Mouse (Mus musculus) C2C12 (cell line): ENCODE results near the gene Gm10153. TPM values are rescaled to one million over a fixed set of nuclear protein-coding genes. Genes with fewer than 3 reads are reported as not detected.
"Not testable (repeated sequence)": the region's sequence is repeated elsewhere in the genome, so short reads cannot be mapped to it uniquely, and the experiment has no call there.

ENCODE experiments used
- H3K27me3 ChIP-seq: one replicate; pipeline ENCODE4 v1.6.1; 2011; ENCODE audit not compliant: control insufficient read depth, insufficient read depth, insufficient read length
- H3K36me3 ChIP-seq: one replicate; pipeline ENCODE4 v1.6.1; 2011; ENCODE audit not compliant: control insufficient read depth, insufficient read depth
- H3K4me3 ChIP-seq: one replicate; pipeline ENCODE4 v1.5.1; 2011; ENCODE audit warnings: mild to moderate bottlenecking, control low read depth; ENCODE audit not compliant: poor library complexity, insufficient read depth, severe bottlenecking
- H3K79me2 ChIP-seq: one replicate; pipeline ENCODE4 v1.6.1; 2011; ENCODE audit not compliant: control insufficient read depth, insufficient read depth
- H3K79me3 ChIP-seq: one replicate; pipeline ENCODE4 v1.6.1; 2011; ENCODE audit warnings: low read depth, control low read depth
- H3ac ChIP-seq: one replicate; pipeline ENCODE3; 2011; ENCODE audit warnings: low read depth; ENCODE audit not compliant: control insufficient read depth, insufficient read length
- CEBPB ChIP-seq: IDR thresholded peaks from one replicate; pipeline ENCODE4 v1.6.1; 2011; ENCODE audit warnings: low read depth, mild to moderate bottlenecking, control low read depth, moderate library complexity
- CTCF ChIP-seq: IDR thresholded peaks from one replicate; pipeline ENCODE4 v1.5.1; 2011; ENCODE audit not compliant: control insufficient read depth, insufficient read depth, insufficient read length
- FOSL1 ChIP-seq: IDR thresholded peaks from one replicate; pipeline ENCODE4 v1.8.0; 2011; ENCODE audit warnings: mild to moderate bottlenecking, low read length; ENCODE audit not compliant: poor library complexity, insufficient read depth, severe bottlenecking
- MAX ChIP-seq: IDR thresholded peaks from one replicate; pipeline ENCODE4 v1.6.1; 2011; ENCODE audit warnings: mild to moderate bottlenecking, control low read depth
- MYOD1 ChIP-seq: IDR thresholded peaks from one replicate; pipeline ENCODE4 v1.6.1; 2011; ENCODE audit warnings: low read depth; ENCODE audit not compliant: control insufficient read depth, insufficient read length
- MYOG ChIP-seq: IDR thresholded peaks from one replicate; pipeline ENCODE4 v1.6.1; 2011; ENCODE audit not compliant: control insufficient read depth, insufficient read length; ENCODE audit errors: extremely low read depth
- USF1 ChIP-seq: IDR thresholded peaks from one replicate; pipeline ENCODE4 v1.6.1; 2011; ENCODE audit warnings: low read depth, mild to moderate bottlenecking, control low read depth, moderate library complexity
- polyA plus RNA-seq: library from polyadenylated mRNA; unstranded; fragments of >200 nt; fragmentation: generic; extraction: Trizol; gene quantifications from one replicate; pipeline ENCODE4 v1.2.1, GENCODE M21; 2012; ENCODE audit warnings: missing spikeins

Gm10153 gene
- polyA plus RNA-seq, 1 experiment: not detected

GRCm38 (mm10) chr7:142169836-142170235 lies 20.4 kb downstream of the Gm10153 start:
- H3K4me3 ChIP-seq: no peak overlapping the region
- no peaks in the 10 kb centered on the region for H3K36me3 ChIP-seq
- no peaks in the 10 kb centered on the region for H3K27me3 ChIP-seq
- no peak overlapping the region for H3ac ChIP-seq
- TF ChIP-seq USF1 (no peak), MAX (no peak), FOSL1 (no peak), MYOG (no peak), CEBPB (no peak), CTCF (no peak)
- H3K79me2 ChIP-seq: no peaks in the 10 kb centered on the region
- H3K79me3 ChIP-seq: no peaks in the 10 kb centered on the region

- not testable (repeated sequence) for H3K36me3 ChIP-seq, H3K4me3 ChIP-seq, H3ac ChIP-seq
These were observed 24.6 kb downstream of the Gm10153 start, which contains the start of gene Gm4553 for GRCm38 (mm10) chr7:142165639-142166038. Gene Gm4553 (minus strand): TSS chr7:142165739.

GRCm38 (mm10) chr7:142159366-142159765 lies 30.8 kb downstream of the Gm10153 start:
- TF ChIP-seq CEBPB: no peak
- TF ChIP-seq FOSL1: no peak
- TF ChIP-seq MYOD1: no peak
- no peak for TF ChIP-seq MYOG
- no peak for TF ChIP-seq USF1
- no peak for TF ChIP-seq CTCF
- no peak for TF ChIP-seq MAX
- H3K79me2 ChIP-seq: no peaks in the 10 kb centered on the region
- no peaks in the 10 kb centered on the region for H3K36me3 ChIP-seq
- no peak overlapping the region for H3ac ChIP-seq
- H3K79me3 ChIP-seq: no peaks in the 10 kb centered on the region
- H3K27me3 ChIP-seq: peaks cover 25% of the 10 kb centered on the region
- no peak overlapping the region for H3K4me3 ChIP-seq

More at GRCm38 (mm10) chr7:142165639-142166038, 24.6 kb downstream of the Gm10153 start, which contains the start of gene Gm4553:
- peaks cover 10% of the 10 kb centered on the region for H3K27me3 ChIP-seq
- not testable (repeated sequence) for H3K79me3 ChIP-seq, H3K79me2 ChIP-seq

GRCm38 (mm10) chr7:142157013-142157412 lies 33.2 kb downstream of the Gm10153 start, which contains the start of gene Gm29735:
Gene Gm29735 (minus strand): TSS chr7:142157113.
- not testable (repeated sequence) for H3K36me3 ChIP-seq, H3K79me3 ChIP-seq, H3ac ChIP-seq, H3K79me2 ChIP-seq, H3K4me3 ChIP-seq
- peaks cover 22% of the 10 kb centered on the region for H3K27me3 ChIP-seq

- Histone ChIP-seq H3K79me2 (no peaks in the 10 kb centered on the region), H3K79me3 (no peaks in the 10 kb centered on the region), H3K27me3 (peaks cover 14% of the 10 kb centered on the region), H3K36me3 (no peaks in the 10 kb centered on the region), H3ac (no peak overlapping the region), H3K4me3 (no peak overlapping the region)
- TF ChIP-seq MYOD1 (no peak), MYOG (no peak), USF1 (no peak), CEBPB (no peak), MAX (no peak), CTCF (no peak), FOSL1 (no peak)
These were observed 34.9 kb downstream of the Gm10153 start for GRCm38 (mm10) chr7:142155308-142155707.

GRCm38 (mm10) chr7:142152191-142152590 lies 38.0 kb downstream of the Gm10153 start:
- Histone ChIP-seq H3K27me3 (peaks cover 9% of the 10 kb centered on the region), H3K79me3 (no peaks in the 10 kb centered on the region), H3K36me3 (no peaks in the 10 kb centered on the region), H3K79me2 (no peaks in the 10 kb centered on the region), H3K4me3 (no peak overlapping the region), H3ac (no peak overlapping the region)
- TF ChIP-seq MYOG: no peak
- TF ChIP-seq CTCF: no peak
- TF ChIP-seq MYOD1: no peak
- TF ChIP-seq CEBPB: no peak
- no peak for TF ChIP-seq MAX
- no peak for TF ChIP-seq USF1
- no peak for TF ChIP-seq FOSL1
